Mouse (Mus musculus) testis, adult 2 months (tissue): Measurements from ENCODE around the gene Ankrd65. TPM values are rescaled to one million over a fixed set of nuclear protein-coding genes. Genes with fewer than 3 reads are reported as not detected.

Experiments used
- H3K27ac ChIP-seq: fragments of 200-500 bp; 2 replicates; pipeline ENCODE4 v1.5.1; 2012; ENCODE audit warnings: low read depth, low read length; ENCODE audit not compliant: control insufficient read depth, insufficient read depth
- H3K27me3 ChIP-seq: fragments of 200-500 bp; 2 replicates; pipeline ENCODE4 v1.6.1; 2012; ENCODE audit warnings: mild to moderate bottlenecking, low read length, moderate library complexity; ENCODE audit not compliant: control insufficient read depth, insufficient read depth
- H3K36me3 ChIP-seq: fragments of 200-500 bp; 2 replicates; pipeline ENCODE4 v1.6.1; 2012; ENCODE audit warnings: mild to moderate bottlenecking, low read length; ENCODE audit not compliant: control insufficient read depth, insufficient read depth
- H3K4me1 ChIP-seq: fragments of 200-500 bp; 2 replicates; pipeline ENCODE4 v1.6.1; 2012; ENCODE audit warnings: low read length; ENCODE audit not compliant: control insufficient read depth, insufficient read depth
- H3K4me3 ChIP-seq: fragments of 200-500 bp; 2 replicates; pipeline ENCODE4 v1.5.1; 2012; ENCODE audit warnings: low read depth, mild to moderate bottlenecking, low read length, moderate library complexity, mixed read lengths; ENCODE audit not compliant: control insufficient read depth
- CTCF ChIP-seq: fragments of 200-500 bp; IDR thresholded peaks from 2 replicates; pipeline ENCODE4 v1.5.1; 2012; ENCODE audit warnings: low read depth, mild to moderate bottlenecking, inconsistent platforms, low read length, moderate library complexity; ENCODE audit not compliant: control insufficient read depth, insufficient read depth, insufficient replicate concordance
- POLR2A ChIP-seq: fragments of 200-500 bp; IDR thresholded peaks from 2 replicates; pipeline ENCODE4 v1.6.1; 2012; ENCODE audit warnings: low read depth, mild to moderate bottlenecking, inconsistent platforms, low read length, moderate library complexity; ENCODE audit not compliant: control insufficient read depth
- polyA plus RNA-seq: library from polyadenylated mRNA; depleted of rRNA; stranded (reverse); fragments of >200 nt; gene quantifications from 2 replicates; pipeline ENCODE4 v1.2.3, GENCODE M21; 2012

Gene Ankrd65
- polyA plus RNA-seq, 1 experiment = 0.27 TPM

- no peaks in the 10 kb centered on the region for H3K27me3 ChIP-seq
Observed at GRCm38 (mm10) chr4:155769880-155770512, 20.2 kb upstream of the Ankrd65 start.

GRCm38 (mm10) chr4:155770626-155771025, 19.6 kb upstream of the Ankrd65 start:
- TF ChIP-seq CTCF (no peak), POLR2A (no peak)
- H3K4me1 ChIP-seq = peaks cover 27% of the 10 kb centered on the region
- peak overlapping the region; percentile 80 for H3K4me3 ChIP-seq
- no peak overlapping the region; the same call in 1 of the 2 replicates for H3K27ac ChIP-seq
- H3K36me3 ChIP-seq = no peaks in the 10 kb centered on the region
- H3K27me3 ChIP-seq = no peaks in the 10 kb centered on the region

More at GRCm38 (mm10) chr4:155769880-155770512, 20.2 kb upstream of the Ankrd65 start:
- peak overlapping the region; percentile 63 for H3K27ac ChIP-seq
- no peaks in the 10 kb centered on the region for H3K36me3 ChIP-seq
- TF ChIP-seq POLR2A = peak; percentile 73
- peak; percentile 99 for TF ChIP-seq CTCF
- peaks cover 21% of the 10 kb centered on the region for H3K4me1 ChIP-seq
- H3K4me3 ChIP-seq = peak overlapping the region; percentile 80

GRCm38 (mm10) chr4:155771706-155772105, 18.5 kb upstream of the Ankrd65 start:
- no peaks in the 10 kb centered on the region for H3K27me3 ChIP-seq
- H3K4me3 ChIP-seq = no peak overlapping the region
- TF ChIP-seq POLR2A (no peak), CTCF (no peak)
- H3K36me3 ChIP-seq = no peaks in the 10 kb centered on the region
- peaks cover 32% of the 10 kb centered on the region for H3K4me1 ChIP-seq
- H3K27ac ChIP-seq = no peak overlapping the region

- H3K36me3 ChIP-seq = no peaks in the 10 kb centered on the region
- H3K27ac ChIP-seq = no peak overlapping the region
- no peak overlapping the region for H3K4me3 ChIP-seq
- no peak for TF ChIP-seq CTCF
- no peaks in the 10 kb centered on the region for H3K27me3 ChIP-seq
- peaks cover 39% of the 10 kb centered on the region for H3K4me1 ChIP-seq
Observed at GRCm38 (mm10) chr4:155772786-155773185, 17.5 kb upstream of the Ankrd65 start.

GRCm38 (mm10) chr4:155773335-155774078, 16.7 kb upstream of the Ankrd65 start:
- TF ChIP-seq CTCF = no peak
- no peak for TF ChIP-seq POLR2A
- Histone ChIP-seq H3K4me3 (peak overlapping the region; percentile 12), H3K27ac (no peak overlapping the region), H3K36me3 (no peaks in the 10 kb centered on the region), H3K4me1 (peaks cover 39% of the 10 kb centered on the region), H3K27me3 (no peaks in the 10 kb centered on the region)

- no peak for TF ChIP-seq CTCF
- TF ChIP-seq POLR2A = peak; percentile 90
- peaks cover 37% of the 10 kb centered on the region for H3K4me1 ChIP-seq
- H3K36me3 ChIP-seq = no peaks in the 10 kb centered on the region
- peak within 1 kb of the TSS; percentile 76 for H3K4me3 ChIP-seq
- H3K27me3 ChIP-seq = no peaks in the 10 kb centered on the region
- peak within 1 kb of the TSS; percentile 85 for H3K27ac ChIP-seq
Observed at GRCm38 (mm10) chr4:155774280-155774754, 15.9 kb upstream of the Ankrd65 start, which contains the start of gene Vwa1. TSS of gene Vwa1 (minus strand) at chr4:155774698.

- no peaks in the 10 kb centered on the region for H3K27me3 ChIP-seq
Observed at GRCm38 (mm10) chr4:155774971-155775740, 15.1 kb upstream of the Ankrd65 start.

More at GRCm38 (mm10) chr4:155774971-155775740, 15.1 kb upstream of the Ankrd65 start:
- peak overlapping the region; percentile 85 for H3K27ac ChIP-seq
- TF ChIP-seq POLR2A (peak; percentile 30; the same call in 1 of the 2 replicates), CTCF (no peak)
- H3K36me3 ChIP-seq = no peaks in the 10 kb centered on the region
- H3K4me1 ChIP-seq = peaks cover 32% of the 10 kb centered on the region
- H3K4me3 ChIP-seq = no peak overlapping the region
